Mouse (Mus musculus) heart, postnatal 0 days (tissue): ENCODE measurements at regions not wholly inside any gene's neighbourhood (a gene's known extent, or its start where the extent isn't known, plus 50 kb on each side); places are given as distances from the start of the nearest gene placed in this dataset.

Source experiments
- CTCF ChIP-seq: IDR thresholded peaks from 2 replicates; pipeline ENCODE4 v1.5.1; 2016; ENCODE audit warnings: antibody characterized with exemption, control low read depth, low read depth
- EP300 ChIP-seq: IDR thresholded peaks from 2 replicates; pipeline ENCODE4 v1.6.1; 2016; ENCODE audit warnings: antibody characterized with exemption, low read depth

- TF ChIP-seq CTCF: no peak
- TF ChIP-seq EP300: no peak
Measured at GRCm38 (mm10) chr12:68979232-68979631, 179.8 kb downstream of the Rps29 start.
